Mouse (Mus musculus) ES-E14 (cell line): Measurements from ENCODE around the gene Rtl8a.
"Not testable (repeated sequence)": the region's sequence is repeated elsewhere in the genome, so short reads cannot be mapped to it uniquely, and the experiment has no call there.

Source experiments
- CHD2 ChIP-seq: IDR thresholded peaks from 2 replicates; pipeline ENCODE4 v1.6.1; 2014; ENCODE audit warnings: mild to moderate bottlenecking, low read depth, low read length, inconsistent platforms
- HCFC1 ChIP-seq: IDR thresholded peaks from 2 replicates; pipeline ENCODE4 v1.6.1; 2012; ENCODE audit warnings: low read length, inconsistent platforms, borderline replicate concordance; ENCODE audit not compliant: insufficient read depth
- MAFK ChIP-seq: IDR thresholded peaks from 2 replicates; pipeline ENCODE4 v1.6.1; 2014; ENCODE audit warnings: mild to moderate bottlenecking, low read depth, low read length, inconsistent platforms; ENCODE audit not compliant: insufficient read depth
- ZNF384 ChIP-seq: IDR thresholded peaks from 2 replicates; pipeline ENCODE4 v1.6.1; 2012; ENCODE audit warnings: low read depth, low read length, inconsistent platforms

DNA sequence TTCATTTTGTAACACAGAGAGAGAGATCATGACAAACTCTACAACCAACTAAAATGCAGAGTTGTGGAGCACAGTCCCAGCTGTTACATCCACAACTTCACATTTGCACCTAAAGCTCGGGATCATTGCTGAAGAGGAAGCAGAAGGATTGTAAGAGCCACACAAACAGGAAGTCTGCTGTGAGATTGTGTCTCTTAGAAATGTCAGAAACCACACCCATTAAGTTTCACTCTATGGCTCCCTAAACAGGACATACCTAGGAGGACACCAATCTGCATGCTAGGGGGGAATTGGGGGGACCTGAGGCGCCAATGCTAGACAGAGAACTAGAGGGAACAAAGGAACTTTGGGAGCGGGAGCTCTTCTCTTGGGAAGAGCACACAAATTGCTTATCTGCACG is 9.4 kb upstream of the Rtl8a start:
- TF ChIP-seq HCFC1, CHD2, MAFK, ZNF384: not testable (repeated sequence)
